Mouse (Mus musculus) kidney, adult 2 months (tissue): ENCODE results near the gene D930020B18Rik.

Source experiments
- CTCF ChIP-seq: fragments of 200-500 bp; conservative IDR thresholded peaks from 2 replicates; pipeline ENCODE4 v1.5.1; 2011; ENCODE audit warnings: low read depth, mild to moderate bottlenecking, control low read depth, low read length, moderate library complexity, mixed read lengths; ENCODE audit not compliant: insufficient read depth, insufficient read length
- POLR2A ChIP-seq: fragments of 200-500 bp; IDR thresholded peaks from one replicate; pipeline ENCODE4 v1.6.1; 2011; ENCODE audit warnings: low read depth, low read length, control low read depth

DNA sequence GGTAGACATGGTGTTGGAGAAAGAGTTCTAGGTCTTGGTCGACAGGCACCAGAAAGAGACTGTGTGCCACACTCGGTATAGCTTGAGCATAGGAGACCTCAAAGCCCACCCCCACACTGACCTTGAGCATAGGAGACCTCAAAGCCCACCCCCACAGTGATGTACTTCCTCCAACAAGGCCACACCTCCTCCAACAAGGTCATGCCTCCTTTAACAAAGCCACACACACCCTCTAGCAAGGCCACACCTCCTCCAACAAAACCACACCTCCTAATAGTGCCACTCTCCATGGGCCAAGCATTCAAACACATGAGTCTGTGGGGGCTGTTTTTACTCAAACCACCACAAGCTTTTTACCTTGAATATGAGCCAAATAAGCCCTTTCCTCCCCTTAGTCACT, 21.3 kb downstream of the D930020B18Rik start:
- TF ChIP-seq POLR2A (no peak), CTCF (no peak)
